In genomic region chrX:71365510-71365909, GRCm38 (mm10) we compare ENCODE assay signal across 8 mouse cellular contexts. TPM values are rescaled to one million over a fixed set of nuclear protein-coding genes. Genes with fewer than 3 reads are reported as not detected.
DNase-seq lines count a peak whose midpoint lies in the region; ATAC-seq lines count a peak whose summit lies in the region.

No protein-coding gene starts in this region.

- no peaks in the 10 kb centered on the region for H3K27me3 ChIP-seq in heart, embryonic 16.5 days (ENCODE audit: control insufficient read depth, insufficient read depth, low read length)

- H3K9ac ChIP-seq in heart, embryonic 16.5 days (ENCODE audit: low read length), result peak overlapping the region; percentile 85

- H3K27ac ChIP-seq in heart, embryonic 16.5 days (ENCODE audit: low read length), result no peak overlapping the region; the same call in 1 of the 2 replicates
- no peak overlapping the region for H3K27ac ChIP-seq in macrophage

- H3K4me3 ChIP-seq in heart, embryonic 16.5 days (ENCODE audit: low read length), result peak overlapping the region; percentile 73
- H3K4me3 ChIP-seq in macrophage (ENCODE audit: inconsistent target), result peak overlapping the region; percentile 28

- DNase-seq in kidney, adult 18-20 months, result peak; percentile 6
- no peak for DNase-seq in kidney, adult 9 months
- DNase-seq in Muller cell, postnatal 12 days (ENCODE audit: inconsistent ontology term), result peak; percentile 3
- no peak for DNase-seq in embryo, embryonic 9.5 days (ENCODE audit: extremely low spot score)
- DNase-seq in urinary bladder, adult 2 months (ENCODE audit: low spot score), result no peak
- DNase-seq in embryo, embryonic 10.5 days (ENCODE audit: low spot score), result no peak

- peak overlapping the region; percentile 65 for H3K4me2 ChIP-seq in heart, embryonic 16.5 days (ENCODE audit: low read depth, low read length)

- no peak for ATAC-seq in heart, embryonic 16.5 days (replicated peaks; ENCODE audit: extremely low read depth, insufficient read depth, low FRiP score)

- no peaks in the 10 kb centered on the region for H3K36me3 ChIP-seq in heart, embryonic 16.5 days (ENCODE audit: control insufficient read depth, insufficient read depth)
- no peaks in the 10 kb centered on the region for H3K36me3 ChIP-seq in macrophage (ENCODE audit: inconsistent target)

- no peaks in the 10 kb centered on the region for H3K4me1 ChIP-seq in heart, embryonic 16.5 days (ENCODE audit: control insufficient read depth, insufficient read depth, low read length)

- no peaks in the 10 kb centered on the region for H3K9me3 ChIP-seq in heart, embryonic 16.5 days (replicated peaks; ENCODE audit: control insufficient read depth, low read length)

- 35% methylated on average over 3 of the region's 3 CpGs for WGBS in heart, embryonic 16.5 days
- WGBS in macrophage (ENCODE audit: missing documents), result 46% methylated on average over 3 of the region's 3 CpGs

- no peaks in the 10 kb centered on the region; the same call in 1 of the 2 replicates for H3K79me2 ChIP-seq in macrophage (ENCODE audit: inconsistent target)

RNA-seq across cellular contexts. Expression of gene Mtmr1, which starts 0.9 kb away (rescaled TPM):
- 12.8 and 13.6 TPM in 2 replicates for polyA plus RNA-seq in heart, embryonic 16.5 days (2015; fragmentation: Nextera tagmentation; extraction: Ambion mirVana)
- 100 to 1,000 TPM in 1 of 26 experiments, 10 to 100 TPM in 25; 33.6 to 103 (median 53.3) TPM for total RNA-seq in macrophage (2018; cell fraction: chromatin; rRNA removed)
- 10 to 100 TPM; 14.3 to 27.6 (median 22.1) TPM for total RNA-seq in macrophage (2018; cell fraction: cytosol; rRNA removed)
- 10 to 100 TPM; 15.7 to 58.5 (median 36.1) TPM for total RNA-seq in macrophage (2018; cell fraction: nucleus; rRNA removed)
- 14.8 to 19.5 TPM (median 17.9 TPM) in 3 replicates for polyA plus RNA-seq in macrophage (2018)
- polyA plus RNA-seq in urinary bladder, adult 2 months (2012; rRNA removed), result 27.8 and 40.6 TPM in 2 replicates

Comparison
In these comparisons a context has a peak if more than half of its experiments do, and no peak if none do; other contexts are left out.
1. DNase-seq: peak in kidney, adult 18-20 months (single experiment) and Muller cell, postnatal 12 days (single experiment); none in kidney, adult 9 months (single experiment), embryo, embryonic 9.5 days (single experiment), urinary bladder, adult 2 months (single experiment) and embryo, embryonic 10.5 days (single experiment).